Mouse (Mus musculus): ENCODE data around the gene Luc7l.
A peak's percentile ranks its signal among the peaks of the same experiment; 100 is the strongest.
"Not testable (repeated sequence)": the region's sequence is repeated elsewhere in the genome, so short reads cannot be mapped to it uniquely, and the experiment has no call there.

Gene Luc7l

GRCm38 (mm10) chr17:26253399-26253798 is 703 bp downstream of the Luc7l start:
- DNase-seq (ENCODE audit: low spot score): no peak

- no peak for DNase-seq (ENCODE audit: low spot score)
Observed at GRCm38 (mm10) chr17:26255313-26255712, 2.6 kb downstream of the Luc7l start.

DNA sequence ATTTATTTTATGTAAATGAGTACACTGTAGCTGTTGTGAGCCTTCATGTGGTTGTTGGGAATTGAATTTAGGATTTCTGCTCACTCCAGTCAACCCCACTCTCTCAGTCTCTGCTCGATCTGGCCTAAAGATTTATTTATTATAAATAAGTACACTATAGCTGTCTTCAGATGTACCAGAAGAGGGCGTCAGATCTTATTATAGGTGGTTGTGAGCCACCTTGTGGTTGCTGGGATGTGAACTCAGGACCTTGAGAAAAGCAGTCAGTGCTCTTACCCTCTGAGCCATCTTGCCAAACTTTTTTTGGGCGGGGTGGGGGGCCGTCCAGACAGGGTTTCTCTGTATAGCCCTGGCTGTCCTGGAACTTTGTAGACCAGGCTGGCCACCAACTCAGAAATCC is 9.1 kb downstream of the Luc7l start:
- DNase-seq (ENCODE audit: low spot score): no peak

GRCm38 (mm10) chr17:26262384-26262783 is 9.7 kb downstream of the Luc7l start:
- DNase-seq (ENCODE audit: low spot score): no peak

DNA sequence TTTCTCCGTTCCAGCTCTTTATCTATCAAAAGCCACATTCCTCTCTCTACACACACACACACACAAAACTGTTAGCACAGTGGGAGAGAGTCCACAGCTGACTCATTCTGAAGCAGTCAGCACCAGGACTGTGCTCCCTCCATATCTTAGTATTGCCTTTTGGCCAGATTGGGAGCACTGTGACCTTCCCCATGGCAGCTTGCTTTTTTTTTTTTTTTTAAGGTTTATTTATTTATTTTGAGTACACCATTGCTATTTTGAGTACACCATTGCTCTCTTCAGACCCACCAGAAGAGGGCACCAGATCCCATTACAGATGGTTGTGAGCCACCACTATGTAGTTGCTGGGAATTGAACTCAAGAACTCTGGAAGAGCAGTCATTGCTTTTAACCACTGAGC is 16.2 kb downstream of the Luc7l start:
- no peak for DNase-seq (ENCODE audit: low spot score)

DNA sequence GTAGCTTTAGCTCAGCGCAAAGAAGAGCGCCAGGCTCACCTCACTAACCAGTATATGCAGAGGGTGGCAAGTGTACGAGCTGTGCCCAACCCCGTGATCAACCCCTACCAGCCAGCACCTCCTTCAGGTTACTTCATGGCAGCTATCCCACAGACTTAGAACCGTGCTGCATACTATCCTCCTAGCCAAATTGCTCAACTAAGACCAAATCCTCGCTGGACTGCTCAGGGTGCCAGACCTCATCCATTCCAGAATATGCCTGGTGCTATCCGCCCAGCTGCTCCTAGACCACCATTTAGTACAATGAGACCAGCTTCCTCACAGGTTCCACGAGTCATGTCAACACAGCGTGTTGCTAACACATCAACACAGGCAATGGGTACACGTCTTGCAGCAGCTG is 16.9 kb downstream of the Luc7l start:
- DNase-seq (ENCODE audit: low spot score): not testable (repeated sequence)

- DNase-seq (ENCODE audit: low spot score): no peak
Observed at GRCm38 (mm10) chr17:26272586-26272985, 19.9 kb downstream of the Luc7l start.

GRCm38 (mm10) chr17:26275933-26276332 is 23.2 kb downstream of the Luc7l start:
- no peak for DNase-seq (ENCODE audit: low spot score)

DNA sequence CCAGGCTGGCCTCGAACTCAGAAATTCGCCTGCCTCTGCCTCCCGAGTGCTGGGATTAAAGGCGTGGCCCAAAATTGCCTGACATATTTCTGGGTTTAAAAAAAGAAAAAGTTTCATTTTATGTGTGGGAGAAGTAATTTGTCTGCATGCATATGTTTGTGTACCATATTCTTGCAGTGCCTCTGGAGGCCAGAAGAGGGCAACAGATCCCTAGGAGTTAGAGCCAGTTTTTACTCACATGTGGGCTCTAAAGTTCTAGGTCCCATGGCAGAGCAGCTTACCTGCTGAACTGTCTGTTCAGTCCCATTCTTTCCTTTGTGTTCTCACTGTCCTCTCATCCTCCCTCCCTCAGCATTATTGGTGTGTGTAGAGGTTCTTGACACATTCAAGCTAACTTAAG is 24.0 kb downstream of the Luc7l start:
- peak; percentile 20 for DNase-seq (ENCODE audit: low spot score)

DNA sequence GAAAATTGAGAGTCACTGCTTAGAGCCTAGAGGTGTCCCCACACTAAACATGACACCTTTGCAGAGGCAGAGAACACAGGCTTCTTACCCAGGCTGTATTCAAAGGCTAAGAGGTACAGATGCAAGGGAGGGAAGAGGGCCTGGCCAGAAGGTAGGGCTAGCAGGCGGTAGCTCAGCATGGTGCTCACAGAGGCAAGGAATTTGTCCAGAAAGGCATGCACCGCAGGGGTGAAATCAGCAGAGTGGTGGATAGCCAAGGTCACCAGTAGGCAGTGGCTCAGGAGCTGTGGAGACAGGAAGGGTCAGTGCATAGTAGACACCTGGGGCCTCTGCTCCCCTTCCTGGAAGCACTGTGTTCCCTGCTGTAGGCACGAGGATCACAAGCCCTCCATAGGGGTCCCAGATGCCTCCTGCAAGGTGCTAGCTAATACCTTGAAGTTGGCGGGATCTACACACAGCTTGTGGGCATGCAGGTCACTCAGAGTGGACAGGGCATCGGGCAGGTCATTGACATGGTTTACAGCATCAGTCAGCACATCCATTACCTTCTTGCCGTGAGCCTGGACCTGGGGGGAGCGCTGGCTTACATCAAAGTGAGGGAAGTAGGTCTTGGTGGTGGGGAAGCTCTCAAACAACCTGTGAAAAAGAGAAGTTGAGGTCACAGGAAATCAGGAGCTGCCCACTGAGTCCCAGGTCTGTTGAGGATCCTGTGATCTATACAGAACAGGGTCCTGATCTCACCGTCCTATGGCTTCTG is 33.7 kb downstream of the Luc7l start:
- DNase-seq (ENCODE audit: low spot score): no peak

DNA sequence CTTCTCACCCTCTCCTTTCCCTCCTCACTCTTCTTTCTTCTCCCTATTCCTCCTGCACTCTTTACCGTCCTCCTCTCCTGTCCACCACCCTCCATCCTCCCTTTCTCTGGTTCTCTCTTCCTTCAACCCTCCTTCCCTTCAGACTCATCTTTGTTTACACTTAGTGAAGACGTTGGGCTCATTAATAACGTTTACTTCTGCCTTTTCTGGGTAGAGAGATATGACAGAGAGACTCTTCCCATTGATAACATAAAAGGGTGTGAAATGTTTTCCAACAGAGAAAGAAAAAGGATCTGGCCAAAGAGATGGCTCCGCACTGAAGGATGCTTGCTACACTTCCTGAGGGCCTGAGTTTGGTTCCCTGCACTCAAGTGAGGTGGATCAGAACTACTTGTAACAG is 36.8 kb downstream of the Luc7l start:
- DNase-seq (ENCODE audit: low spot score): no peak

- DNase-seq (ENCODE audit: low spot score): not testable (repeated sequence)
Observed at GRCm38 (mm10) chr17:26298318-26298717, 45.6 kb downstream of the Luc7l start.

DNA sequence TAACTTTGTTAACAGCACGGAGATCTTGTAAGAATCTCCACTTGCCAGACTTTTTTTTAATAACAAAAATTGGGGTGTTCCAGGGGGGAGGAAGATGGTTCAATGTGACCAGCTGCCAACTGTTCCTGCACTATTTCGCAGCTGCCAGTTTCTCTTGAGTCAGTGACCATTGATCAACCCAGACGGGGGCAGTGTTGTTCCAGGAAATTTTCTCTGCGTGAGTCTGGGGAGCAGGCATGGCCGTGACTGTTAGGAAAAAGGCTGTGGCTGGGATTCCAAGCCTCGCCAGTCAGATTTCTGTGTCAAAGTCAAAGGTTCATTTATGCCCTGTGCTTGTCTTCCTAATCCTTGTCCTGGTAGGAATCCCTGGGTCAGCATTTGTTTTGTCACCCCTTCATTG is 61.6 kb downstream of the Luc7l start:
- peak; percentile 81 for DNase-seq (ENCODE audit: low spot score)

DNA sequence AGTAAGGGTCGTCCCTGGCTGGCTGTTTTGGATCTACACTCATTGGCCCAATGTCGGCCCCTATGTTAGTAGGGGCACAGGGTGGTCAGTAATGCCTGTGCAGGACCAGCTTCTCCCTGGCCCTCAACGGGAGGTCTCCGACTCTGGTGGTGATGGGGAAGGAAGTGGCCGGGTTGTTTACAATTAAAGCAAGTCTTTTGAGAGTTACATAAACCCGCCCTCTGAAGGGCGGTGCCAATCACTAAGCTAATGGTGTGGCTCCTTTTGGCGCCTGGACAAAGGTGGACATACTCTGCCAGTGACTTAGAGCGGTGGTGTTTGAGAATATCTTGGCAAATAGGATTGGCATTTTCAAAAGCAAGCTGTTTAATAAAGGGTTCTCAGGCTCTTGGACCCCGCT is 62.8 kb downstream of the Luc7l start:
- peak; percentile 5 for DNase-seq (ENCODE audit: low spot score)

DNA sequence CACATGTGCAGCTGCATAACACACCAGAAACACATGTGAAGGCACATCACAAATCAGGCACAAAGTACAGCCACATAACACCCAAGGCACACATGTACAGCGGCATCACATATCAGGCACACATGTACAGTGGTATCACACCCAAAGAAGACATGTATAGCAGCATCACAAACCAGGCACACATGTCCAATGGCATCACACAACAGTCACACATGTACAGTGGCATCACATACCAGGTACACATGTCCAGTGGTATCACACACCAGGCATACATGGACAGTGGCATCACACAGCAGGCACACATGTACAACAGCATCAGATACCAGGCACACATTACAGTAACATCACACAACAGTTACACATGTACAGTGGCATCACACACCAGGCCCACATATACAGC is 65.7 kb downstream of the Luc7l start:
- DNase-seq (ENCODE audit: low spot score): no peak
